Mouse (Mus musculus) heart, postnatal 0 days (tissue): ENCODE data around the gene Cry1.

Source experiments
- CTCF ChIP-seq: IDR thresholded peaks from 2 replicates; pipeline ENCODE4 v1.5.1; 2016; ENCODE audit warnings: antibody characterized with exemption, control low read depth, low read depth
- EP300 ChIP-seq: IDR thresholded peaks from 2 replicates; pipeline ENCODE4 v1.6.1; 2016; ENCODE audit warnings: antibody characterized with exemption, low read depth

DNA sequence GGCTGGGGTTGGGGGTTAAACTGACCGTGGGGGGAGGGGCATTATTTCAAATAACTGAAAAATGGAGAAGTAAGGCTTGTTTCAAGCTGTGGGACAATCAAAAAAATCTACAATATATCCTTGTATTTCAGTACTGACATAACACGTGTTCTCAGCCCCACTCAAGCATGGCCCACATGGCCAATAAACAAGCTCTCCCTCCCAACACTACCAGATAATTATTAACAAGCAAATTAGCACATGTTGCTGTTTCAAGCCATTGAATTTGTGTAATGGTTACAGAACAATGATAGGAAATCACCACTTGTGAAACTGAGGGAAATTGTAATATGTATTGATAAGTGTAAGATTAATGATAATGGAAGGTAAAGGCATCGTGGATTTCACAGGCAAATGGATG is 8.5 kb upstream of the Cry1 start:
- TF ChIP-seq CTCF (no peak), EP300 (no peak)
